Mouse (Mus musculus) kidney, adult 2 months (tissue): ENCODE data around the gene Slc9a3r2.

Experiments
- CTCF ChIP-seq: fragments of 200-500 bp; conservative IDR thresholded peaks from 2 replicates; pipeline ENCODE4 v1.5.1; 2011; ENCODE audit warnings: low read depth, mild to moderate bottlenecking, control low read depth, low read length, moderate library complexity, mixed read lengths; ENCODE audit not compliant: insufficient read depth, insufficient read length
- POLR2A ChIP-seq: fragments of 200-500 bp; IDR thresholded peaks from one replicate; pipeline ENCODE4 v1.6.1; 2011; ENCODE audit warnings: low read depth, low read length, control low read depth

GRCm38 (mm10) chr17:24638840-24639239 lies 11.3 kb downstream of the Slc9a3r2 start:
- TF ChIP-seq POLR2A (no peak), CTCF (no peak)
